Mouse (Mus musculus): ENCODE data around the gene 1700001C02Rik.
A peak's percentile ranks its signal among the peaks of the same experiment; 100 is the strongest.

1700001C02Rik gene

GRCm38 (mm10) chr5:30465861-30466260, at the start of gene 1700001C02Rik:
1700001C02Rik (plus strand) TSS chr5:30466047.
- no peak for DNase-seq (ENCODE audit: low spot score)

- no peak for DNase-seq (ENCODE audit: low spot score)
These were observed 49.2 kb upstream of the 1700001C02Rik start for GRCm38 (mm10) chr5:30416665-30417064.

- DNase-seq (ENCODE audit: low spot score): no peak
These were observed 42.7 kb upstream of the 1700001C02Rik start for GRCm38 (mm10) chr5:30423121-30423520.

GRCm38 (mm10) chr5:30423572-30424244, 42.1 kb upstream of the 1700001C02Rik start:
- DNase-seq (ENCODE audit: low spot score): peak; percentile 76

- no peak for DNase-seq (ENCODE audit: low spot score)
These were observed 38.4 kb upstream of the 1700001C02Rik start for GRCm38 (mm10) chr5:30427406-30427805.

- no peak for DNase-seq (ENCODE audit: low spot score)
These were observed 26.9 kb upstream of the 1700001C02Rik start for GRCm38 (mm10) chr5:30438931-30439330.

- DNase-seq (ENCODE audit: low spot score): no peak
These were observed 25.4 kb upstream of the 1700001C02Rik start for GRCm38 (mm10) chr5:30440308-30440906.

- DNase-seq (ENCODE audit: low spot score): peak; percentile 11
These were observed 23.7 kb upstream of the 1700001C02Rik start for GRCm38 (mm10) chr5:30442196-30442595.

- no peak for DNase-seq (ENCODE audit: low spot score)
These were observed 21.4 kb upstream of the 1700001C02Rik start for GRCm38 (mm10) chr5:30444327-30444895.

GRCm38 (mm10) chr5:30456056-30456455, 9.8 kb upstream of the 1700001C02Rik start:
- DNase-seq (ENCODE audit: low spot score): peak; percentile 29

- DNase-seq (ENCODE audit: low spot score): peak; percentile 38
These were observed 5.7 kb upstream of the 1700001C02Rik start for GRCm38 (mm10) chr5:30460155-30460554.

- peak; percentile 27 for DNase-seq (ENCODE audit: low spot score)
These were observed 4.0 kb upstream of the 1700001C02Rik start, which contains the start of gene Otof for GRCm38 (mm10) chr5:30461821-30462220. Otof (minus strand) TSS chr5:30461932.

- DNase-seq (ENCODE audit: low spot score): no peak
These were observed 468 bp downstream of the 1700001C02Rik start for GRCm38 (mm10) chr5:30466315-30466714.

- no peak for DNase-seq (ENCODE audit: low spot score)
These were observed 4.6 kb downstream of the 1700001C02Rik start for GRCm38 (mm10) chr5:30470454-30470853.

GRCm38 (mm10) chr5:30472148-30472547, 6.3 kb downstream of the 1700001C02Rik start:
- no peak for DNase-seq (ENCODE audit: low spot score)

- DNase-seq (ENCODE audit: low spot score): peak; percentile 63
These were observed 10.7 kb downstream of the 1700001C02Rik start for GRCm38 (mm10) chr5:30476534-30476933.

- peak; percentile 87 for DNase-seq (ENCODE audit: low spot score)
These were observed 16.5 kb downstream of the 1700001C02Rik start for GRCm38 (mm10) chr5:30482319-30482718.

GRCm38 (mm10) chr5:30483533-30483932, 17.7 kb downstream of the 1700001C02Rik start:
- DNase-seq (ENCODE audit: low spot score): no peak

- DNase-seq (ENCODE audit: low spot score): no peak
These were observed 18.7 kb downstream of the 1700001C02Rik start for GRCm38 (mm10) chr5:30484591-30484990.

- no peak for DNase-seq (ENCODE audit: low spot score)
These were observed 19.3 kb downstream of the 1700001C02Rik start for GRCm38 (mm10) chr5:30485136-30485535.

GRCm38 (mm10) chr5:30490215-30490614, 24.4 kb downstream of the 1700001C02Rik start:
- DNase-seq (ENCODE audit: low spot score): no peak

- no peak for DNase-seq (ENCODE audit: low spot score)
These were observed 25.0 kb downstream of the 1700001C02Rik start for GRCm38 (mm10) chr5:30490845-30491244.

- DNase-seq (ENCODE audit: low spot score): no peak
These were observed 27.9 kb downstream of the 1700001C02Rik start for GRCm38 (mm10) chr5:30493723-30494122.
